Mouse (Mus musculus): ENCODE data around the gene Klhl11. TPM values are rescaled to one million over a fixed set of nuclear protein-coding genes. Genes with fewer than 3 reads are reported as not detected.

The Klhl11 gene
- 13.1 and 13.2 TPM in 2 replicates for polyA plus RNA-seq (2014; fragmentation: Nextera tagmentation; extraction: Ambion mirVana)

DNA sequence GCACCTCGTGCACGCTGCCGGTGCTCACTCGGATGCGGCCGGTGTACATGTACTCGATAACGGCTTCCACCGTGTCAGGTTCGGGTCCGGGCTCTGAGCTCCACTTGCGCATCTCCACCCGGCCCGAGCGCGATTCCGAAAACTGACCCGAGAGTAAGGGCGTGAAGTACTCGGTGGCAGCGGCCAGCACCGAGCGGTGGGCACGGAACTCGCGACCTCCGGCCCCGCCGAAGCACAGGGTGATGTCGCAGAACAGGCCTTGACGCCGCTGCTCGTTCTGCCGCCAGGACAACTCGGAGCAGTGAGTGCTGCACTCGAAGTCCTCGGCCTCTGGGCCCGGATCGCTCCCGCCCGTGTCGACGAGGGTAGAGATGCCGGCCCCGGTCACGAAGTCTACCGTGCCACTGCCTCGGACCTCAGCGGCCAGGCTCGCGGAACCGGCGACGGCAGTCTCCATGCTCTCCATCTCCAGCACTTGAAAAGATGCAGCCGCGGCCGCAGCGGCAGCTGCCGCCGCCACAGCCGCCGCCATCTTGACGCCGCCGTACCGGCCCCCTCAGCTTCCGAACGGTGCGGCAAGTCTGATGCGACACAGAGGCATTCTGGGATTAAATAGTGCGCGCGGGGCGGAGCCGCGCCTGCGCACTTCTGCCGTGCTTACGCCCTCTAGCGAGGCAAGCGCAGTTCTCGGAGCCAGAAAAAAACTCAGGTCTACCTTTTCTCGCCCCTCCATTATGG, at the start of gene Klhl11:
Gene Klhl11 (minus strand): TSS at position 545 of the 738 bp plus-strand sequence.
- no peaks in the 10 kb centered on the region for H3K36me3 ChIP-seq (replicated peaks; ENCODE audit: control insufficient read depth, insufficient read depth, low read depth, low read length)
- peak within 1 kb of the TSS; percentile 95 for H3K4me3 ChIP-seq (ENCODE audit: low read depth, low read length)
- H3K4me2 ChIP-seq (ENCODE audit: low read depth, low read length), result peak within 1 kb of the TSS; percentile 84
- WGBS, result under 1% methylated on average over 83 of the region's 83 CpGs
- no peaks in the 10 kb centered on the region; the same call in 1 of the 2 replicates for H3K4me1 ChIP-seq (ENCODE audit: control insufficient read depth, insufficient read depth, low read length)
- H3K9ac ChIP-seq (replicated peaks; ENCODE audit: low read length), result peak within 1 kb of the TSS; percentile 94
- H3K9me3 ChIP-seq (replicated peaks; ENCODE audit: control insufficient read depth, low read length), result no peaks in the 10 kb centered on the region
- H3K27me3 ChIP-seq (ENCODE audit: control insufficient read depth, insufficient read depth, low read length), result no peaks in the 10 kb centered on the region
- ATAC-seq (replicated peaks; ENCODE audit: insufficient number of reproducible peaks, low FRiP score, low TSS enrichment, low read depth) (peak; percentile 87), DNase-seq (ENCODE audit: low spot score) (peak; percentile 96)
- H3K27ac ChIP-seq (replicated peaks; ENCODE audit: low read depth, low read length), result peak within 1 kb of the TSS; percentile 36; the same call in 1 of the 2 replicates

- H3K9ac ChIP-seq (replicated peaks; ENCODE audit: low read length), result no peak overlapping the region
- ATAC-seq (replicated peaks; ENCODE audit: insufficient number of reproducible peaks, low FRiP score, low TSS enrichment, low read depth), result no peak
- H3K4me3 ChIP-seq (ENCODE audit: low read depth, low read length), result no peak overlapping the region
- no peak overlapping the region for H3K27ac ChIP-seq (replicated peaks; ENCODE audit: low read depth, low read length)
- peaks cover 18% of the 10 kb centered on the region for H3K36me3 ChIP-seq (replicated peaks; ENCODE audit: control insufficient read depth, insufficient read depth, low read depth, low read length)
- DNase-seq (ENCODE audit: low spot score), result no peak
- no peak overlapping the region for H3K4me2 ChIP-seq (ENCODE audit: low read depth, low read length)
- H3K4me1 ChIP-seq (ENCODE audit: control insufficient read depth, insufficient read depth, low read length), result peaks cover 5% of the 10 kb centered on the region; the same call in 1 of the 2 replicates
- H3K27me3 ChIP-seq (ENCODE audit: control insufficient read depth, insufficient read depth, low read length), result no peaks in the 10 kb centered on the region
- WGBS, result 80% methylated on average over 15 of the region's 15 CpGs
- no peaks in the 10 kb centered on the region for H3K9me3 ChIP-seq (replicated peaks; ENCODE audit: control insufficient read depth, low read length)
Measured at GRCm38 (mm10) chr11:100520838-100521237, 48.3 kb upstream of the Klhl11 start.

DNA sequence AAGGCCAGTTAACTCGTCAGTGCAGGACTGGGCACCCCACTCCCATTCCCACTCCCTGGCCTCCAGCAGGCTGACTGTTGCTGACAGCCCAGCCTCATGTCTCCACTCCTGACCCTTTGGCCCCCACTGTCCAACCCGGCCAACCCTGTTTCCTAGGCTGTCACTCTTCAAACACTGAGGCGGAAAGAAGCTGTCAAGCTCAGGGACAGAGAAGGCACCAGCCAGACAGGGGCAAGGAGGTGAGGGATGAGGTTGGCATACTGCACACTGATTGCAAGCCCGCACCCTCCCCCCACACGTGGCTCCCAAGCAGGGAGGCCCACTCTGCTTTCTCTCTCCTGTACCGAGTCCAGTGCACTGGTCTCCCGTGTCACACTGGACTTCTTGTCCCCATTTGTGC, 46.6 kb upstream of the Klhl11 start:
- 76% methylated on average over 7 of the region's 7 CpGs for WGBS
- peaks cover 23% of the 10 kb centered on the region for H3K36me3 ChIP-seq (replicated peaks; ENCODE audit: control insufficient read depth, insufficient read depth, low read depth, low read length)
- ATAC-seq (replicated peaks; ENCODE audit: insufficient number of reproducible peaks, low FRiP score, low TSS enrichment, low read depth), result no peak

DNA sequence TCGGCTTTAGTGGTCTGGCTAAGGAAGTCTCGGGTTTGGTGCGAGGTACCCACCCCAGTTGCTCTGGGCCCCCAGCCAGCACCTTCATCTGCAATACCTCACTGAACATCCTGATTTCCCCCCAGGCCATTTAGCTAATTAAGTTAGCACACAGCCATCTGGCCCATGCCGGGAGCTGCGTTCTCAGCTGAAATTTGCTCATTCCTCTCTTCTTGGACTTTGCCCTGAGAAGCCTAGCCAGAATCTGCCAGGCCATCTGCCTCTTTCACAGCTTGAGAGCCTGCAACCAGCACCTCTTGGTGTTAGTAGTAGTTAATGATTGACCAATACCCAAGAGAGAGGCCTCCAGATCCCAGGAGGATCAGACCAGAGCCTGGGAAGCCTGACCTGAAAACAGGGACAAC, 45.6 kb upstream of the Klhl11 start:
- no peak overlapping the region for H3K4me3 ChIP-seq (ENCODE audit: low read depth, low read length)
- H3K9ac ChIP-seq (replicated peaks; ENCODE audit: low read length), result no peak overlapping the region
- no peaks in the 10 kb centered on the region for H3K4me1 ChIP-seq (ENCODE audit: control insufficient read depth, insufficient read depth, low read length)
- no peak overlapping the region for H3K4me2 ChIP-seq (ENCODE audit: low read depth, low read length)
- H3K36me3 ChIP-seq (replicated peaks; ENCODE audit: control insufficient read depth, insufficient read depth, low read depth, low read length), result peaks cover 21% of the 10 kb centered on the region
- DNase-seq (ENCODE audit: low spot score), result no peak
- no peak for ATAC-seq (replicated peaks; ENCODE audit: insufficient number of reproducible peaks, low FRiP score, low TSS enrichment, low read depth)
- no peaks in the 10 kb centered on the region for H3K27me3 ChIP-seq (ENCODE audit: control insufficient read depth, insufficient read depth, low read length)
- H3K27ac ChIP-seq (replicated peaks; ENCODE audit: low read depth, low read length), result no peak overlapping the region
- no peaks in the 10 kb centered on the region for H3K9me3 ChIP-seq (replicated peaks; ENCODE audit: control insufficient read depth, low read length)
- 65% methylated on average over 5 of the region's 5 CpGs for WGBS

More for the DNA sequence above, 46.6 kb upstream of the Klhl11 start:
- Histone ChIP-seq H3K9ac (replicated peaks; ENCODE audit: low read length) (no peak overlapping the region), H3K4me1 (ENCODE audit: control insufficient read depth, insufficient read depth, low read length) (no peaks in the 10 kb centered on the region), H3K27me3 (ENCODE audit: control insufficient read depth, insufficient read depth, low read length) (no peaks in the 10 kb centered on the region), H3K4me2 (ENCODE audit: low read depth, low read length) (no peak overlapping the region), H3K27ac (replicated peaks; ENCODE audit: low read depth, low read length) (no peak overlapping the region), H3K9me3 (replicated peaks; ENCODE audit: control insufficient read depth, low read length) (no peaks in the 10 kb centered on the region), H3K4me3 (ENCODE audit: low read depth, low read length) (no peak overlapping the region)
- no peak for DNase-seq (ENCODE audit: low spot score)

DNA sequence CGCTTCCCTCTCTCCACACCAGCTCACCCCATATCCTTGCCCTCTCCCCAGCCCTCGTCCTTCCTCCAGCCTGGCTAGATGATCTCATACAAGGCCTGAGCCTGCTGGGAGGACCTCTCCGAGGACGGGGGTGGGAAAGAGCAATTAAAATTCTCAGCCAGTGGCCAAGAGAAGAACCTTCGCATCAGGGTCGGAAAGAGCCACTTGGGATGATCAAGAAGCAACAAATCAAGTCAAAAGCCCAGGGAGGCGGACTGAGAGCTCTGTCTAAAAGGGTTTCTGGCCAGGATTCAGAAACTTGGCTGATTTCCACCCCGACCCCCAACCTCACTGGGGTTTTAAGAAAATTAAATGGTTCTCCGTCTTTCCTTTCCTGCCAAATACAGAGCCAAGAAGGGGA, 43.8 kb upstream of the Klhl11 start:
- no peaks in the 10 kb centered on the region for H3K27me3 ChIP-seq (ENCODE audit: control insufficient read depth, insufficient read depth, low read length)
- no peak overlapping the region for H3K4me2 ChIP-seq (ENCODE audit: low read depth, low read length)
- H3K9ac ChIP-seq (replicated peaks; ENCODE audit: low read length), result no peak overlapping the region
- DNase-seq (ENCODE audit: low spot score) (no peak), ATAC-seq (replicated peaks; ENCODE audit: insufficient number of reproducible peaks, low FRiP score, low TSS enrichment, low read depth) (no peak)
- H3K9me3 ChIP-seq (replicated peaks; ENCODE audit: control insufficient read depth, low read length), result no peaks in the 10 kb centered on the region
- 84% methylated on average over 9 of the region's 9 CpGs for WGBS
- peaks cover 22% of the 10 kb centered on the region; the same call in 1 of the 2 replicates for H3K36me3 ChIP-seq (replicated peaks; ENCODE audit: control insufficient read depth, insufficient read depth, low read depth, low read length)
- H3K27ac ChIP-seq (replicated peaks; ENCODE audit: low read depth, low read length), result no peak overlapping the region
- no peak overlapping the region for H3K4me3 ChIP-seq (ENCODE audit: low read depth, low read length)
- H3K4me1 ChIP-seq (ENCODE audit: control insufficient read depth, insufficient read depth, low read length), result no peaks in the 10 kb centered on the region

- peaks cover 27% of the 10 kb centered on the region; the same call in 1 of the 2 replicates for H3K36me3 ChIP-seq (replicated peaks; ENCODE audit: control insufficient read depth, insufficient read depth, low read depth, low read length)
- H3K27me3 ChIP-seq (ENCODE audit: control insufficient read depth, insufficient read depth, low read length), result no peaks in the 10 kb centered on the region
- no peak overlapping the region for H3K4me2 ChIP-seq (ENCODE audit: low read depth, low read length)
- H3K9ac ChIP-seq (replicated peaks; ENCODE audit: low read length), result no peak overlapping the region
- ATAC-seq (replicated peaks; ENCODE audit: insufficient number of reproducible peaks, low FRiP score, low TSS enrichment, low read depth) (no peak), DNase-seq (ENCODE audit: low spot score) (no peak)
- no peaks in the 10 kb centered on the region for H3K4me1 ChIP-seq (ENCODE audit: control insufficient read depth, insufficient read depth, low read length)
- no peak overlapping the region for H3K27ac ChIP-seq (replicated peaks; ENCODE audit: low read depth, low read length)
- H3K9me3 ChIP-seq (replicated peaks; ENCODE audit: control insufficient read depth, low read length), result no peaks in the 10 kb centered on the region
- H3K4me3 ChIP-seq (ENCODE audit: low read depth, low read length), result no peak overlapping the region
- WGBS, result 92% methylated on average over 9 of the region's 9 CpGs
Measured at GRCm38 (mm10) chr11:100515789-100516188, 43.2 kb upstream of the Klhl11 start.

DNA sequence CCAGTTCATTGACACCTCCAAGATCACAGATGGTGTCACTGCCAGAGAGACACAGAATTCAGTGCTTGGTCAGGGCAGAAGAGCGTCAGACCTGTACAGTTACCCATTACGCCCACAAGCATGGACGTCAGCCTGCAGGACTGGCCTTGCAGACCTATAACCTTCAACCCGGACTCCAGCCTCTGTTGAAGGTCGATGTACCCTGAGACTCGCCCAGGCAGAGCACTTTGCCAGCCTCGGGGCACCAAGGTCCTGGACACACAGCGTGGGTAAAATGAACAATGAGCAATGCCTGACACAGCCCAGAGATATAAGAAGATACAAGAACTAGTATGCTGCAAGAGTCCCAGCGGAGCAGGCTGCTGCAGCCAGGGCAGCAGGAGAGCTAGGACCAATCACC, 42.5 kb upstream of the Klhl11 start:
- peaks cover 27% of the 10 kb centered on the region; the same call in 1 of the 2 replicates for H3K36me3 ChIP-seq (replicated peaks; ENCODE audit: control insufficient read depth, insufficient read depth, low read depth, low read length)
- DNase-seq (ENCODE audit: low spot score), result no peak

GRCm38 (mm10) chr11:100513716-100514115, 41.2 kb upstream of the Klhl11 start:
- no peak for ATAC-seq (replicated peaks; ENCODE audit: insufficient number of reproducible peaks, low FRiP score, low TSS enrichment, low read depth)
- Histone ChIP-seq H3K27me3 (ENCODE audit: control insufficient read depth, insufficient read depth, low read length) (no peaks in the 10 kb centered on the region), H3K27ac (replicated peaks; ENCODE audit: low read depth, low read length) (no peak overlapping the region), H3K9ac (replicated peaks; ENCODE audit: low read length) (no peak overlapping the region), H3K36me3 (replicated peaks; ENCODE audit: control insufficient read depth, insufficient read depth, low read depth, low read length) (peaks cover 23% of the 10 kb centered on the region; the same call in 1 of the 2 replicates), H3K4me1 (ENCODE audit: control insufficient read depth, insufficient read depth, low read length) (no peaks in the 10 kb centered on the region), H3K4me2 (ENCODE audit: low read depth, low read length) (no peak overlapping the region), H3K9me3 (replicated peaks; ENCODE audit: control insufficient read depth, low read length) (no peaks in the 10 kb centered on the region), H3K4me3 (ENCODE audit: low read depth, low read length) (no peak overlapping the region)
- DNase-seq (ENCODE audit: low spot score), result no peak
- WGBS, result 80% methylated on average over 10 of the region's 10 CpGs

More for the DNA sequence above, 42.5 kb upstream of the Klhl11 start:
- no peaks in the 10 kb centered on the region for H3K4me1 ChIP-seq (ENCODE audit: control insufficient read depth, insufficient read depth, low read length)
- H3K27ac ChIP-seq (replicated peaks; ENCODE audit: low read depth, low read length), result no peak overlapping the region
- 92% methylated on average over 9 of the region's 9 CpGs for WGBS
- H3K4me2 ChIP-seq (ENCODE audit: low read depth, low read length), result no peak overlapping the region
- H3K9me3 ChIP-seq (replicated peaks; ENCODE audit: control insufficient read depth, low read length), result no peaks in the 10 kb centered on the region
- H3K27me3 ChIP-seq (ENCODE audit: control insufficient read depth, insufficient read depth, low read length), result no peaks in the 10 kb centered on the region
- H3K9ac ChIP-seq (replicated peaks; ENCODE audit: low read length), result no peak overlapping the region
- no peak overlapping the region for H3K4me3 ChIP-seq (ENCODE audit: low read depth, low read length)
- no peak for ATAC-seq (replicated peaks; ENCODE audit: insufficient number of reproducible peaks, low FRiP score, low TSS enrichment, low read depth)
